Mouse (Mus musculus): ENCODE data around the gene Ing5. TPM values are rescaled to one million over a fixed set of nuclear protein-coding genes. Genes with fewer than 3 reads are reported as not detected.

Ing5 gene
- polyA plus RNA-seq, 1 experiment, result 8.6 TPM

- TF ChIP-seq POLR2A (IDR thresholded peaks at IDR 0.05; ENCODE audit: extremely low read depth, insufficient read depth, low read length) (no peak), CTCF (IDR thresholded peaks at IDR 0.05; ENCODE audit: extremely low read depth, insufficient read depth, low read length) (no peak)
- Histone ChIP-seq H3K4me1 (ENCODE audit: control insufficient read depth, insufficient read depth, low read length) (no peaks in the 10 kb centered on the region), H3K4me3 (ENCODE audit: insufficient read depth, low read length) (no peak overlapping the region), H3K27ac (ENCODE audit: insufficient read depth, low read length) (no peak overlapping the region)
Observed at GRCm38 (mm10) chr1:93769901-93770300, 33.9 kb upstream of the Ing5 start.

GRCm38 (mm10) chr1:93776686-93777085 is 27.1 kb upstream of the Ing5 start:
- H3K4me1 ChIP-seq (ENCODE audit: control insufficient read depth, insufficient read depth, low read length), result no peaks in the 10 kb centered on the region
- no peak overlapping the region for H3K27ac ChIP-seq (ENCODE audit: insufficient read depth, low read length)
- TF ChIP-seq CTCF (IDR thresholded peaks at IDR 0.05; ENCODE audit: extremely low read depth, insufficient read depth, low read length) (no peak), POLR2A (IDR thresholded peaks at IDR 0.05; ENCODE audit: extremely low read depth, insufficient read depth, low read length) (no peak)
- no peak overlapping the region for H3K4me3 ChIP-seq (ENCODE audit: insufficient read depth, low read length)

- H3K27ac ChIP-seq (ENCODE audit: insufficient read depth, low read length), result no peak overlapping the region
- H3K4me3 ChIP-seq (ENCODE audit: insufficient read depth, low read length), result no peak overlapping the region
- TF ChIP-seq POLR2A (IDR thresholded peaks at IDR 0.05; ENCODE audit: extremely low read depth, insufficient read depth, low read length) (no peak), CTCF (IDR thresholded peaks at IDR 0.05; ENCODE audit: extremely low read depth, insufficient read depth, low read length) (no peak)
- H3K4me1 ChIP-seq (ENCODE audit: control insufficient read depth, insufficient read depth, low read length), result no peaks in the 10 kb centered on the region
Observed at GRCm38 (mm10) chr1:93786912-93787311, 16.9 kb upstream of the Ing5 start.

GRCm38 (mm10) chr1:93794526-93794925 is 9.2 kb upstream of the Ing5 start:
- H3K4me3 ChIP-seq (ENCODE audit: insufficient read depth, low read length), result no peak overlapping the region
- no peak for TF ChIP-seq CTCF (IDR thresholded peaks at IDR 0.05; ENCODE audit: extremely low read depth, insufficient read depth, low read length)
- no peak for TF ChIP-seq POLR2A (IDR thresholded peaks at IDR 0.05; ENCODE audit: extremely low read depth, insufficient read depth, low read length)
- H3K27ac ChIP-seq (ENCODE audit: insufficient read depth, low read length), result no peak overlapping the region
- H3K4me1 ChIP-seq (ENCODE audit: control insufficient read depth, insufficient read depth, low read length), result no peaks in the 10 kb centered on the region

- Histone ChIP-seq H3K27ac (ENCODE audit: insufficient read depth, low read length) (no peak overlapping the region), H3K4me3 (ENCODE audit: insufficient read depth, low read length) (no peak overlapping the region), H3K4me1 (ENCODE audit: control insufficient read depth, insufficient read depth, low read length) (no peaks in the 10 kb centered on the region)
- TF ChIP-seq CTCF (IDR thresholded peaks at IDR 0.05; ENCODE audit: extremely low read depth, insufficient read depth, low read length) (no peak), POLR2A (IDR thresholded peaks at IDR 0.05; ENCODE audit: extremely low read depth, insufficient read depth, low read length) (no peak)
Observed at GRCm38 (mm10) chr1:93795886-93796285, 7.9 kb upstream of the Ing5 start.

- Histone ChIP-seq H3K4me1 (ENCODE audit: control insufficient read depth, insufficient read depth, low read length) (no peaks in the 10 kb centered on the region), H3K4me3 (ENCODE audit: insufficient read depth, low read length) (peak overlapping the region; percentile 65), H3K27ac (ENCODE audit: insufficient read depth, low read length) (no peak overlapping the region)
- TF ChIP-seq POLR2A (IDR thresholded peaks at IDR 0.05; ENCODE audit: extremely low read depth, insufficient read depth, low read length) (no peak), CTCF (IDR thresholded peaks at IDR 0.05; ENCODE audit: extremely low read depth, insufficient read depth, low read length) (no peak)
Observed at GRCm38 (mm10) chr1:93800670-93801503, 2.9 kb upstream of the Ing5 start.

GRCm38 (mm10) chr1:93801741-93802238 is 2.0 kb upstream of the Ing5 start, which contains the start of gene Dtymk:
TSS of gene Dtymk (minus strand) at chr1:93801934.
- 0 out of 2 replicates have a peak within 1 kb of the TSS, but pooled peaks have one; percentile 4 for H3K27ac ChIP-seq (ENCODE audit: insufficient read depth, low read length)
- peak within 1 kb of the TSS; percentile 65 for H3K4me3 ChIP-seq (ENCODE audit: insufficient read depth, low read length)
- TF ChIP-seq POLR2A (IDR thresholded peaks at IDR 0.05; ENCODE audit: extremely low read depth, insufficient read depth, low read length), result 0 out of 2 replicates have a peak, but pooled peaks have one; percentile 35
- TF ChIP-seq CTCF (IDR thresholded peaks at IDR 0.05; ENCODE audit: extremely low read depth, insufficient read depth, low read length), result peak; percentile 20; the same call in 1 of the 2 replicates
- H3K4me1 ChIP-seq (ENCODE audit: control insufficient read depth, insufficient read depth, low read length), result no peaks in the 10 kb centered on the region

- no peak overlapping the region for H3K27ac ChIP-seq (ENCODE audit: insufficient read depth, low read length)
Observed at GRCm38 (mm10) chr1:93802771-93803170, 994 bp upstream of the Ing5 start.

GRCm38 (mm10) chr1:93804818-93805217 is 1.1 kb downstream of the Ing5 start:
- no peak for TF ChIP-seq POLR2A (IDR thresholded peaks at IDR 0.05; ENCODE audit: extremely low read depth, insufficient read depth, low read length)
- TF ChIP-seq CTCF (IDR thresholded peaks at IDR 0.05; ENCODE audit: extremely low read depth, insufficient read depth, low read length), result no peak
- Histone ChIP-seq H3K4me3 (ENCODE audit: insufficient read depth, low read length) (peak overlapping the region; percentile 50; the same call in 1 of the 2 replicates), H3K4me1 (ENCODE audit: control insufficient read depth, insufficient read depth, low read length) (no peaks in the 10 kb centered on the region), H3K27ac (ENCODE audit: insufficient read depth, low read length) (no peak overlapping the region)

More at GRCm38 (mm10) chr1:93802771-93803170, 994 bp upstream of the Ing5 start:
- TF ChIP-seq CTCF (IDR thresholded peaks at IDR 0.05; ENCODE audit: extremely low read depth, insufficient read depth, low read length) (no peak), POLR2A (IDR thresholded peaks at IDR 0.05; ENCODE audit: extremely low read depth, insufficient read depth, low read length) (no peak)
- no peak overlapping the region; the same call in 1 of the 2 replicates for H3K4me3 ChIP-seq (ENCODE audit: insufficient read depth, low read length)
- no peaks in the 10 kb centered on the region for H3K4me1 ChIP-seq (ENCODE audit: control insufficient read depth, insufficient read depth, low read length)

All from cortical plate, adult 2 months (tissue).